In genomic region chr14:48537795-48538766, GRCm38 (mm10) we compare ENCODE assay signal across 9 mouse cellular contexts.
DNase-seq lines count a peak whose midpoint lies in the region; ATAC-seq lines count a peak whose summit lies in the region.
"Had no signal": no experiment of that assay in that cellular context is flagged by ENCODE, and none has a peak within 500 bp of the region (broad histone marks: within the 10 kb centered on the region; RNA-seq: fewer than 3 reads in every experiment).

No protein-coding gene starts in this region.

- H3K9ac ChIP-seq in hindbrain, embryonic 13.5 days: no peak overlapping the region
- peak overlapping the region; percentile 71 for H3K9ac ChIP-seq in liver, embryonic 11.5 days (ENCODE audit: low read depth, low read length)
- H3K9ac ChIP-seq: neural tube, embryonic 12.5 days had no signal

- no peaks in the 10 kb centered on the region for H3K9me3 ChIP-seq in hindbrain, embryonic 10.5 days
- no peaks in the 10 kb centered on the region for H3K9me3 ChIP-seq in hindbrain, embryonic 13.5 days
- no peaks in the 10 kb centered on the region for H3K9me3 ChIP-seq in liver, embryonic 11.5 days (ENCODE audit: control insufficient read depth, low read length)
- H3K9me3 ChIP-seq: neural tube, embryonic 12.5 days had no signal

- H3K27me3 ChIP-seq in hindbrain, embryonic 10.5 days (ENCODE audit: insufficient read depth, poor library complexity, severe bottlenecking): peaks cover 42% of the 10 kb centered on the region
- H3K27me3 ChIP-seq in hindbrain, embryonic 13.5 days: peaks cover 31% of the 10 kb centered on the region
- H3K27me3 ChIP-seq in liver, embryonic 11.5 days (replicated peaks; ENCODE audit: control insufficient read depth, insufficient read depth, low read length): no peaks in the 10 kb centered on the region
- H3K27me3 ChIP-seq: neural tube, embryonic 12.5 days had no signal

- no peaks in the 10 kb centered on the region for H3K36me3 ChIP-seq in hindbrain, embryonic 10.5 days
- H3K36me3 ChIP-seq in hindbrain, embryonic 13.5 days: no peaks in the 10 kb centered on the region
- H3K36me3 ChIP-seq in liver, embryonic 11.5 days (ENCODE audit: control insufficient read depth, insufficient read depth, low read length): no peaks in the 10 kb centered on the region
- H3K36me3 ChIP-seq: neural tube, embryonic 12.5 days had no signal

- peaks cover 13% of the 10 kb centered on the region; the same call in 1 of the 2 replicates for H3K4me1 ChIP-seq in hindbrain, embryonic 10.5 days (replicated peaks)
- no peaks in the 10 kb centered on the region for H3K4me1 ChIP-seq in hindbrain, embryonic 13.5 days (replicated peaks)
- H3K4me1 ChIP-seq in liver, embryonic 11.5 days (replicated peaks; ENCODE audit: control insufficient read depth, insufficient read depth, low read length): peaks cover 7% of the 10 kb centered on the region

- intact Hi-C loops in left cerebral cortex, postnatal 25 days (cut with DNase I): no loop called here

- no peak for DNase-seq in hindbrain, embryonic 10.5 days (ENCODE audit: low spot score)
- peak; percentile 61 for DNase-seq in MN1 (ENCODE audit: low spot score)
- DNase-seq in c-Kit-positive CD71-positive TER-119-negative erythroid progenitor cells, embryonic 14.5 days (ENCODE audit: low read depth): peak; percentile 73
- peak; percentile 44 for DNase-seq in liver, embryonic 11.5 days (ENCODE audit: low spot score)
- DNase-seq in spleen, postnatal 4 days (ENCODE audit: low spot score in 2 of 2): peak; percentile 66 to 80
- no peak for DNase-seq in left cerebral cortex, postnatal 25 days (ENCODE audit: low spot score in 2 of 2)
- DNase-seq in yolk sac, embryonic 10.5 days (ENCODE audit: low spot score): no peak

- H3K27ac ChIP-seq in hindbrain, embryonic 10.5 days: peak overlapping the region; percentile 50; the same call in 1 of the 2 replicates
- no peak overlapping the region for H3K27ac ChIP-seq in hindbrain, embryonic 13.5 days
- peak overlapping the region; percentile 94 for H3K27ac ChIP-seq in liver, embryonic 11.5 days (ENCODE audit: low read depth, low read length)
- H3K27ac ChIP-seq: neural tube, embryonic 12.5 days had no signal

- no peak overlapping the region for H3K4me2 ChIP-seq in hindbrain, embryonic 13.5 days
- peak overlapping the region; percentile 62 for H3K4me2 ChIP-seq in liver, embryonic 11.5 days
- H3K4me2 ChIP-seq: neural tube, embryonic 12.5 days had no signal

- ATAC-seq in hindbrain, embryonic 13.5 days (ENCODE audit: low FRiP score): no peak
- ATAC-seq in liver, embryonic 11.5 days (replicated peaks; ENCODE audit: low FRiP score): peak; percentile 95

- 68% methylated on average over 14 of the region's 14 CpGs for WGBS in hindbrain, embryonic 10.5 days
- 60% methylated on average over 14 of the region's 14 CpGs for WGBS in hindbrain, embryonic 13.5 days
- 51% methylated on average over 14 of the region's 14 CpGs for WGBS in liver, embryonic 11.5 days

- no peak overlapping the region for H3K4me3 ChIP-seq in hindbrain, embryonic 10.5 days
- H3K4me3 ChIP-seq in hindbrain, embryonic 13.5 days: no peak overlapping the region
- H3K4me3 ChIP-seq in liver, embryonic 11.5 days (ENCODE audit: low read depth, low read length): peak overlapping the region; percentile 43
- H3K4me3 ChIP-seq: neural tube, embryonic 12.5 days had no signal

Comparison
In these comparisons a context has a peak if more than half of its experiments do, and no peak if none do; other contexts are left out.
1. DNase-seq: peak in MN1 (single experiment), c-Kit-positive CD71-positive TER-119-negative erythroid progenitor cells, embryonic 14.5 days (single experiment), liver, embryonic 11.5 days (single experiment) and spleen, postnatal 4 days (2 of 2); none in hindbrain, embryonic 10.5 days (single experiment), left cerebral cortex, postnatal 25 days (0 of 2) and yolk sac, embryonic 10.5 days (single experiment).